Mouse (Mus musculus) CH12.LX (cell line): Measurements from ENCODE around the gene Ankrd33. TPM values are rescaled to one million over a fixed set of nuclear protein-coding genes. Genes with fewer than 3 reads are reported as not detected.

Source experiments
- DNase-seq: peaks from one replicate; pipeline ENCODE4 v3.0.0-alpha.2; 2013; ENCODE audit errors: extremely low read depth
- H3K27ac ChIP-seq: 2 replicates; pipeline ENCODE4 v1.5.1; 2012; ENCODE audit warnings: low read depth, mild to moderate bottlenecking, control low read depth, moderate library complexity; ENCODE audit not compliant: insufficient read depth
- H3K27me3 ChIP-seq: replicated peaks from 2 replicates; pipeline ENCODE3; 2012; ENCODE audit warnings: inconsistent platforms
- H3K36me3 ChIP-seq, 2 experiments: replicated peaks in 1 of 2; 2 replicates each; pipeline versions ENCODE3 to v1.6.1; 2012; ENCODE audit warnings: inconsistent platforms in 1 of 2, low read length in 1 of 2, mild to moderate bottlenecking in 1 of 2, mixed read lengths in 1 of 2, moderate library complexity in 1 of 2; ENCODE audit not compliant: control insufficient read depth in 1 of 2, insufficient read depth in 1 of 2
- H3K4me1 ChIP-seq, 2 experiments: 2 replicates each; pipeline ENCODE4 v1.6.1; 2012; ENCODE audit warnings: inconsistent platforms in 1 of 2, moderate library complexity in 1 of 2; ENCODE audit not compliant: insufficient read depth in 2 of 2, control insufficient read depth in 1 of 2
- H3K4me2 ChIP-seq: 2 replicates; pipeline ENCODE4 v1.6.1; 2012; ENCODE audit warnings: low read depth, mild to moderate bottlenecking, control low read depth; ENCODE audit not compliant: poor library complexity, insufficient read depth, severe bottlenecking
- H3K4me3 ChIP-seq, 3 experiments: fragments of 150-350 bp in 1 of 3; sonication (generic) in 1 of 3; replicated peaks in 1 of 3; 2 replicates each; pipeline versions ENCODE3 to v1.5.1; 2011 to 2012; ENCODE audit warnings: low read depth in 2 of 3, low read length in 2 of 3, mild to moderate bottlenecking in 2 of 3, moderate library complexity in 2 of 3, control low read depth in 1 of 3, improper control_type of control experiment in 1 of 3, inconsistent platforms in 1 of 3, mixed read lengths in 1 of 3; ENCODE audit not compliant: poor library complexity in 1 of 3
- H3K79me2 ChIP-seq: replicated peaks from 2 replicates; pipeline ENCODE4 v1.6.1; 2012; ENCODE audit warnings: mild to moderate bottlenecking, moderate library complexity; ENCODE audit not compliant: control insufficient read depth, poor library complexity, insufficient read depth, severe bottlenecking; ENCODE audit errors: extremely low read depth
- H3K9ac ChIP-seq: 2 replicates; pipeline ENCODE4 v1.6.1; 2012; ENCODE audit warnings: low read depth, mild to moderate bottlenecking, control low read depth, moderate library complexity; ENCODE audit not compliant: insufficient read depth
- H3K9me3 ChIP-seq: replicated peaks from 2 replicates; pipeline ENCODE3; 2012; ENCODE audit warnings: low read length, inconsistent platforms, mixed read lengths
- BHLHE40 ChIP-seq: IDR thresholded peaks from 2 replicates; pipeline ENCODE4 v1.6.1; 2011; ENCODE audit warnings: mild to moderate bottlenecking, low read depth, low read length, improper control_type of control experiment
- E2F4 ChIP-seq: IDR thresholded peaks from 2 replicates; pipeline ENCODE4 v1.6.1; 2011; ENCODE audit warnings: low read depth, low read length, improper control_type of control experiment; ENCODE audit not compliant: insufficient replicate concordance
- ELF1 ChIP-seq: IDR thresholded peaks from 2 replicates; pipeline ENCODE4 v1.6.1; 2014; ENCODE audit warnings: low read depth, mild to moderate bottlenecking, inconsistent platforms, low read length, improper control_type of control experiment
- HCFC1 ChIP-seq: IDR thresholded peaks from 2 replicates; pipeline ENCODE4 v1.6.1; 2012; ENCODE audit warnings: low read depth, mild to moderate bottlenecking, inconsistent platforms, low read length, improper control_type of control experiment
- JUND ChIP-seq: conservative IDR thresholded peaks from 2 replicates; pipeline ENCODE4 v1.6.1; 2011; ENCODE audit warnings: low read depth, low read length, improper control_type of control experiment
- MAFK ChIP-seq: IDR thresholded peaks from 2 replicates; pipeline ENCODE4 v1.6.1; 2011; ENCODE audit warnings: low read length, improper control_type of control experiment; ENCODE audit not compliant: insufficient replicate concordance
- MAZ ChIP-seq: IDR thresholded peaks from 2 replicates; pipeline ENCODE4 v1.6.1; 2012; ENCODE audit warnings: low read depth, mild to moderate bottlenecking, inconsistent platforms, low read length, improper control_type of control experiment, moderate library complexity
- MEF2A ChIP-seq: IDR thresholded peaks from 2 replicates; pipeline ENCODE4 v1.6.1; 2014; ENCODE audit warnings: low read depth, mild to moderate bottlenecking, inconsistent platforms, low read length, improper control_type of control experiment, borderline replicate concordance
- NELFE ChIP-seq: IDR thresholded peaks from 2 replicates; pipeline ENCODE4 v1.6.1; 2011; ENCODE audit warnings: low read depth, low read length, improper control_type of control experiment
- POLR2AphosphoS2 ChIP-seq: IDR thresholded peaks from 2 replicates; pipeline ENCODE4 v1.6.1; 2011; ENCODE audit warnings: low read depth, low read length, improper control_type of control experiment
- RAD21 ChIP-seq: IDR thresholded peaks from 2 replicates; pipeline ENCODE4 v1.6.1; 2011; ENCODE audit warnings: low read depth, mild to moderate bottlenecking, low read length, improper control_type of control experiment, moderate library complexity
- SMC3 ChIP-seq: IDR thresholded peaks from 2 replicates; pipeline ENCODE4 v1.6.1; 2011; ENCODE audit warnings: low read depth, low read length, improper control_type of control experiment
- TCF12 ChIP-seq: IDR thresholded peaks from 2 replicates; pipeline ENCODE4 v1.6.1; 2014; ENCODE audit warnings: low read depth, mild to moderate bottlenecking, inconsistent platforms, low read length, improper control_type of control experiment
- UBTF ChIP-seq: IDR thresholded peaks from 2 replicates; pipeline ENCODE4 v1.6.1; 2012; ENCODE audit warnings: low read depth, mild to moderate bottlenecking, inconsistent platforms, low read length, improper control_type of control experiment, moderate library complexity
- USF1 ChIP-seq: IDR thresholded peaks from 2 replicates; pipeline ENCODE4 v1.6.1; 2014; ENCODE audit warnings: low read depth, mild to moderate bottlenecking, inconsistent platforms, low read length, improper control_type of control experiment
- ZC3H11A ChIP-seq: IDR thresholded peaks from 2 replicates; pipeline ENCODE4 v1.6.1; 2012; ENCODE audit warnings: low read depth, mild to moderate bottlenecking, inconsistent platforms, low read length, improper control_type of control experiment
- ZKSCAN1 ChIP-seq: IDR thresholded peaks from 2 replicates; pipeline ENCODE4 v1.6.1; 2012; ENCODE audit warnings: low read depth, inconsistent platforms, low read length, improper control_type of control experiment, borderline replicate concordance
- dilution Hi-C: fragments of 300-500 bp; cut with MboI; formaldehyde crosslinking; loops from 2 replicates; pipeline ENCODE4 v1.14.3; 2020; ENCODE audit warnings: low sequenced_read_pairs; ENCODE audit not compliant: extremely low pct_unique_long_range_greater_than_20kb, extremely low pct_ligation_motif_present
- in situ Hi-C: fragments of 300-500 bp; cut with MboI; formaldehyde crosslinking; loops from 3 replicates; pipeline ENCODE4 v1.14.3; 2019; ENCODE audit warnings: low sequenced_read_pairs, low pct_ligation_motif_present, low pct_unique_long_range_greater_than_20kb, mixed read lengths
- polyA plus RNA-seq: library from polyadenylated mRNA; unstranded; fragments of >175 nt; gene quantifications from 2 replicates; pipeline ENCODE4 v1.2.1, GENCODE M21; 2012; ENCODE audit warnings: low read depth; ENCODE audit not compliant: insufficient read length
- total RNA-seq, 2 experiments: library from RNA; depleted of rRNA; stranded (reverse); fragments of 300-350 nt in 1 of 2; fragments of >200 nt in 1 of 2; gene quantifications; 2 replicates each; pipeline ENCODE4 v1.2.3; 2012 to 2014

Ankrd33 gene
- total and polyA plus RNA-seq, 3 experiments, result not detected

DNA sequence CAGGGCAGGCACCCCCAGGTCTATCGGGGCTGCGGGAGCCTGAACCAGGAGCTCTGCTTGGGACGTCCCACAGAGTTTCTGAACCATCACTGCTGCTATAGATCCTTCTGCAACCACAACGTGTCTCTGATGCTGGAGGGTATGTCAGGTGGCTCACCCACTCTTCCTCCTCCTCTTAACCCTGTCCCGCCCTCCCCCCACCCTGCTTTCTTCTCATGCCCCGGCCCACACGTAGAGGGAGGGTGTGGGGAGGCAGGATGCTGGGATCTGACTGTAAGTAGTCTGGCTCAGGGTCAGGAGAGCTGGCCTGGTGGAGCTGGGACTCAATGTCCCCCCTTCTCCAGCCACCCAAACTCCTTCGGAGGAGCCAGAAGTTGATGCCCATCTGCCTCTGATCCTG is 19.9 kb downstream of the Ankrd33 start:
- in situ Hi-C loops (no loop called here), dilution Hi-C loops (no loop called here)
- TF ChIP-seq RAD21, result no peak
- TF ChIP-seq MEF2A, result no peak
- no peak for TF ChIP-seq ZKSCAN1
- no peak for TF ChIP-seq ZC3H11A
- TF ChIP-seq SMC3, result no peak
- no peak for TF ChIP-seq POLR2AphosphoS2
- no peak for TF ChIP-seq BHLHE40
- no peak for TF ChIP-seq HCFC1
- TF ChIP-seq TCF12, result no peak
- no peak for TF ChIP-seq ELF1
- TF ChIP-seq JUND, result no peak
- Histone ChIP-seq H3K27ac (no peak overlapping the region), H3K9ac (no peak overlapping the region), H3K9me3 (no peaks in the 10 kb centered on the region), H3K79me2 (no peaks in the 10 kb centered on the region), H3K27me3 (no peaks in the 10 kb centered on the region), H3K4me2 (no peak overlapping the region), H3K4me3 (no peak overlapping the region), H3K36me3 (peaks cover 0 to 21% of the 10 kb centered on the region in 2 experiments), H3K4me1 (peaks cover 21 to 77% of the 10 kb centered on the region in 2 experiments)
- no peak for DNase-seq

DNA sequence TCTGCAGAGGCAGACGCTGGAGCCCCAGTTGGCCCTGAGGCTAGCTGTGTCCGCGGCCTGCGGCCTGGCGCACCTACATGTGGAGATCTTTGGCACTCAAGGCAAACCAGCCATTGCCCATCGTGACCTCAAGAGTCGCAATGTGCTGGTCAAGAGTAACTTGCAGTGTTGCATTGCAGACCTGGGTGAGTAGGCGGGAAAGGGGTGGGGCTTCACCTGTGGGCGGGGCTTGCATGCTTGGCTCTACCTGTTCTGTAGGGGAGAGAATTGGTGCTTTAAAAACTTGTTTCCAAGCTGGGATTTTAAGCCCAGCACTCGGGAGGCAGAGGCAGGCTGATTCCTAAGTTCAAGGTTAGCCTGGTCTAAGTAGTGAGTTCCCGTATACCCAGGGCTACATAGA is 21.9 kb downstream of the Ankrd33 start:
- H3K4me2 ChIP-seq, result no peak overlapping the region
- no peaks in the 10 kb centered on the region for H3K9me3 ChIP-seq
- no peaks in the 10 kb centered on the region for H3K27me3 ChIP-seq
- peaks cover 0 to 25% of the 10 kb centered on the region in 2 experiments for H3K36me3 ChIP-seq
- no peak overlapping the region for H3K4me3 ChIP-seq
- DNase-seq, result no peak
- in situ Hi-C loops, result no loop called here
- no peak overlapping the region for H3K27ac ChIP-seq
- H3K79me2 ChIP-seq, result no peaks in the 10 kb centered on the region
- H3K4me1 ChIP-seq, result peaks cover 23 to 85% of the 10 kb centered on the region in 2 experiments
- TF ChIP-seq ZKSCAN1, result no peak
- no peak for TF ChIP-seq UBTF
- TF ChIP-seq USF1, result no peak
- no peak for TF ChIP-seq NELFE
- no peak for TF ChIP-seq MAFK
- no peak for TF ChIP-seq E2F4
- TF ChIP-seq MAZ, result no peak
- no peak overlapping the region for H3K9ac ChIP-seq
- dilution Hi-C loops, result no loop called here
